Mouse (Mus musculus) forebrain, postnatal 0 days (tissue): ENCODE measurements around the gene Icosl. TPM values are rescaled to one million over a fixed set of nuclear protein-coding genes. Genes with fewer than 3 reads are reported as not detected.

Source experiments
- ATAC-seq: fragments of 200-750 bp; cut with Nextera tagmentation; 2 replicates; pipeline ENCODE4 v1.8.0; 2017; ENCODE audit warnings: mild to moderate bottlenecking, moderate library complexity
- DNase-seq: peaks from one replicate; pipeline ENCODE4 v3.0.0-alpha.2; 2015
- H3K27ac ChIP-seq: fragments of 300-500 bp; sonication (generic); 2 replicates; pipeline ENCODE4 v1.5.1; 2014; ENCODE audit warnings: low read depth, mild to moderate bottlenecking, antibody characterized with exemption, low read length, moderate library complexity, mixed read lengths
- H3K27me3 ChIP-seq: fragments of 300-500 bp; sonication (generic); 2 replicates; pipeline ENCODE4 v1.6.1; 2014; ENCODE audit warnings: mild to moderate bottlenecking, low read length, mixed read lengths; ENCODE audit not compliant: insufficient read depth
- H3K36me3 ChIP-seq: fragments of 300-500 bp; sonication (generic); 2 replicates; pipeline ENCODE4 v1.6.1; 2014; ENCODE audit warnings: mild to moderate bottlenecking, moderate library complexity; ENCODE audit not compliant: insufficient read depth
- H3K4me1 ChIP-seq: fragments of 300-500 bp; sonication (generic); 2 replicates; pipeline ENCODE4 v1.6.1; 2014; ENCODE audit warnings: antibody characterized with exemption; ENCODE audit not compliant: insufficient read depth
- H3K4me2 ChIP-seq: fragments of 300-500 bp; sonication (generic); 2 replicates; pipeline ENCODE4 v1.6.1; 2014; ENCODE audit warnings: low read depth, mild to moderate bottlenecking, moderate library complexity
- H3K4me3 ChIP-seq: fragments of 300-500 bp; sonication (generic); 2 replicates; pipeline ENCODE4 v1.5.1; 2014; ENCODE audit warnings: low read depth, low read length, mixed read lengths
- H3K9ac ChIP-seq: fragments of 300-500 bp; sonication (generic); 2 replicates; pipeline ENCODE4 v1.6.1; 2014; ENCODE audit warnings: mild to moderate bottlenecking
- H3K9me3 ChIP-seq: fragments of 300-500 bp; sonication (generic); 2 replicates; pipeline ENCODE4 v1.6.1; 2016; ENCODE audit warnings: low read length
- CTCF ChIP-seq: sonication (generic); IDR thresholded peaks from 2 replicates; pipeline ENCODE4 v1.5.1; 2016; ENCODE audit warnings: antibody characterized with exemption, control low read depth, low read depth
- WGBS: fragments of 180-500 bp; shearing (Covaris S2); extraction: QIAGEN DNeasy Blood & Tissue Kit; methylation state at CpG from one replicate; pipeline ENCODE4 v1.1.7; 2014; 5-methylcytosine and 5-hydroxymethylcytosine counted together
- polyA plus RNA-seq: library from polyadenylated mRNA; unstranded; fragments of >200 nt; fragmentation: Nextera tagmentation; extraction: Ambion mirVana; gene quantifications from 2 replicates; pipeline ENCODE4 v1.2.1, GENCODE M21; 2015
- total RNA-seq: library from RNA; depleted of rRNA; stranded (reverse); fragments of >200 nt; gene quantifications from 2 replicates; pipeline ENCODE4 v1.2.3, GENCODE M21; 2014

Gene Icosl
- total and polyA plus RNA-seq, 2 experiments from 2014 or later, result 0.91 to 1.9 TPM

- ATAC-seq (no peak), DNase-seq (no peak)
- H3K36me3 ChIP-seq, result no peaks in the 10 kb centered on the region
- no peaks in the 10 kb centered on the region for H3K27me3 ChIP-seq
- H3K4me1 ChIP-seq, result no peaks in the 10 kb centered on the region; the same call in 1 of the 2 replicates
- TF ChIP-seq CTCF, result no peak
- WGBS, result 95% methylated on average over 5 of the region's 5 CpGs
- H3K9ac ChIP-seq, result no peak within 1 kb of the TSS
- H3K4me3 ChIP-seq, result no peak within 1 kb of the TSS
- no peak within 1 kb of the TSS for H3K4me2 ChIP-seq
- no peak within 1 kb of the TSS for H3K27ac ChIP-seq
- no peaks in the 10 kb centered on the region for H3K9me3 ChIP-seq
These were observed 27.5 kb upstream of the Icosl start, which contains the start of gene Dnmt3l for GRCm38 (mm10) chr10:78041647-78042046. Gene Dnmt3l, plus strand, starts transcription at chr10:78041947.

- WGBS, result 83% methylated on average over 7 of the region's 7 CpGs
- no peaks in the 10 kb centered on the region for H3K27me3 ChIP-seq
- no peak overlapping the region for H3K27ac ChIP-seq
- H3K9ac ChIP-seq, result no peak overlapping the region
- no peak overlapping the region for H3K4me3 ChIP-seq
- H3K36me3 ChIP-seq, result no peaks in the 10 kb centered on the region
- H3K4me2 ChIP-seq, result no peak overlapping the region
- DNase-seq (no peak), ATAC-seq (no peak)
- H3K9me3 ChIP-seq, result no peaks in the 10 kb centered on the region
- no peaks in the 10 kb centered on the region; the same call in 1 of the 2 replicates for H3K4me1 ChIP-seq
- no peak for TF ChIP-seq CTCF
These were observed 27.0 kb upstream of the Icosl start for GRCm38 (mm10) chr10:78042096-78042495.

- H3K9ac ChIP-seq, result no peak overlapping the region
- TF ChIP-seq CTCF, result no peak
- no peak; the same call in 1 of the 2 replicates for ATAC-seq
These were observed 26.3 kb upstream of the Icosl start for GRCm38 (mm10) chr10:78042697-78043405.

GRCm38 (mm10) chr10:78043406-78043836 lies 25.7 kb upstream of the Icosl start, which contains the start of gene Aire:
Gene Aire, minus strand, starts transcription at chr10:78043610.
- WGBS, result 3% methylated on average over 27 of the region's 27 CpGs
- H3K36me3 ChIP-seq, result no peaks in the 10 kb centered on the region

More at GRCm38 (mm10) chr10:78042697-78043405, 26.3 kb upstream of the Icosl start:
- Histone ChIP-seq H3K4me2 (peak overlapping the region; percentile 50), H3K27ac (no peak overlapping the region), H3K36me3 (no peaks in the 10 kb centered on the region), H3K9me3 (no peaks in the 10 kb centered on the region), H3K4me3 (peak overlapping the region; percentile 23), H3K27me3 (no peaks in the 10 kb centered on the region), H3K4me1 (no peaks in the 10 kb centered on the region; the same call in 1 of the 2 replicates)
- 57% methylated on average over 14 of the region's 14 CpGs for WGBS
- no peak for DNase-seq

GRCm38 (mm10) chr10:78044531-78044930 lies 24.6 kb upstream of the Icosl start:
- Histone ChIP-seq H3K4me3 (no peak overlapping the region), H3K27me3 (no peaks in the 10 kb centered on the region), H3K4me2 (no peak overlapping the region), H3K27ac (no peak overlapping the region), H3K36me3 (no peaks in the 10 kb centered on the region), H3K9me3 (no peaks in the 10 kb centered on the region), H3K9ac (no peak overlapping the region), H3K4me1 (no peaks in the 10 kb centered on the region; the same call in 1 of the 2 replicates)
- 79% methylated on average over 1 of the region's 1 CpGs for WGBS
- no peak for TF ChIP-seq CTCF
- DNase-seq (no peak), ATAC-seq (no peak)

More at GRCm38 (mm10) chr10:78043406-78043836, 25.7 kb upstream of the Icosl start, which contains the start of gene Aire:
- no peaks in the 10 kb centered on the region for H3K9me3 ChIP-seq
- ATAC-seq (peak; percentile 91), DNase-seq (peak; percentile 74)
- H3K9ac ChIP-seq, result 0 out of 2 replicates have a peak within 1 kb of the TSS, but pooled peaks have one; percentile 22
- H3K4me1 ChIP-seq, result no peaks in the 10 kb centered on the region; the same call in 1 of the 2 replicates
- peak within 1 kb of the TSS; percentile 23 for H3K4me3 ChIP-seq
- TF ChIP-seq CTCF, result peak; percentile 78
- H3K27me3 ChIP-seq, result no peaks in the 10 kb centered on the region
- H3K27ac ChIP-seq, result no peak within 1 kb of the TSS
- peak within 1 kb of the TSS; percentile 50 for H3K4me2 ChIP-seq

- Histone ChIP-seq H3K4me3 (no peak overlapping the region), H3K36me3 (no peaks in the 10 kb centered on the region), H3K27me3 (no peaks in the 10 kb centered on the region), H3K9ac (no peak overlapping the region), H3K27ac (no peak overlapping the region), H3K9me3 (no peaks in the 10 kb centered on the region), H3K4me1 (no peaks in the 10 kb centered on the region; the same call in 1 of the 2 replicates), H3K4me2 (no peak overlapping the region)
- ATAC-seq, result no peak
- no peak for TF ChIP-seq CTCF
- 86% methylated on average over 4 of the region's 4 CpGs for WGBS
- no peak for DNase-seq
These were observed 22.7 kb upstream of the Icosl start for GRCm38 (mm10) chr10:78046388-78046787.

- no peak overlapping the region for H3K27ac ChIP-seq
- no peak overlapping the region for H3K4me3 ChIP-seq
- no peaks in the 10 kb centered on the region; the same call in 1 of the 2 replicates for H3K4me1 ChIP-seq
- H3K27me3 ChIP-seq, result no peaks in the 10 kb centered on the region
- H3K9ac ChIP-seq, result no peak overlapping the region
- H3K9me3 ChIP-seq, result no peaks in the 10 kb centered on the region
- no peak overlapping the region for H3K4me2 ChIP-seq
- no peaks in the 10 kb centered on the region for H3K36me3 ChIP-seq
- ATAC-seq, result no peak
- no peak for DNase-seq
- no peak for TF ChIP-seq CTCF
- 93% methylated on average over 9 of the region's 10 CpGs for WGBS
These were observed 20.9 kb upstream of the Icosl start for GRCm38 (mm10) chr10:78048061-78048730.
